Mouse (Mus musculus): ENCODE data around the gene Mpz.

DNA sequence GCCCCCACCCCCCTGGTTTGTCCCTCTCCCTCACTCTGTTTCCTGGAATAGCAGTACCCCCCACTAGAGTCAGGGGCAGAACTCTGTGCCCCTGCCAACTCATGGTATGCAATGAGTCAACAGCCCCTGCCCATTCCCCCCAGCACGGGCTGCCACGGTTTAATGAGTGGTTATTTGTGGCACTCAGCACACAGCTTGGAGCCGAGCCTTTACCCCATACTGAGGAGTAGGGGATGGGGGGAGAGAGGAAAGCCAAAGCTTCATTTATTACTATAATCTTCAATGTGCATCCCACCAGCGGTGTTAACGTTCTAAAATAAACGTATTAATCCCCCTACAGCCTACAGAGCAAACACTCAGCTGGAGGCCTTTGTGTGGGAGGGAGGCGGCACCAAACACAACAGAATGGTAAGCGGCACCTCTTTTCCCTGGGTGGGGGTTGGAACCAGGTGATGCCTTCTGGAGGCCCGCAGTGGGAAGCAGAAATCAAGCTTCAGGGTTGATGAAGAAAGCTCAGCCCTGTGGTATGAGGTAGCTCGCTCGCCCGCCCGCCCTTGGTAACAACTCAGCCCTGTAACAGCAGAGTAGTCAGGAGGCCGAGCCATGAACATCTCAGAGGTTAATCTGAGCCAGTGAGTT, 39.1 kb downstream of the Mpz start:
- TF ChIP-seq CTCF (IDR thresholded peaks at IDR 0.05; ENCODE audit: low read depth, low read length), result no peak
- TF ChIP-seq POLR2AphosphoS5 (IDR thresholded peaks at IDR 0.05; ENCODE audit: insufficient replicate concordance, low read depth, low read length), result no peak
- TF ChIP-seq GATA1 (IDR thresholded peaks at IDR 0.05; ENCODE audit: borderline replicate concordance, low read length), result no peak
- no peak for TF ChIP-seq TAL1 (conservative IDR thresholded peaks at IDR 0.05; ENCODE audit: low read depth, low read length)
- no peak for TF ChIP-seq GATA2 (IDR thresholded peaks at IDR 0.05; ENCODE audit: borderline replicate concordance, low read depth, low read length)

Data from G1E (cell line).